Mouse (Mus musculus) mouse embryonic stem cell (cell line): ENCODE measurements around the gene Muc1.

ENCODE experiments used
- in situ Hi-C, 2 experiments: fragments of 300-500 bp; cut with MboI; formaldehyde crosslinking; loops; 1 replicate in 1 of 2; 3 replicates in 1 of 2; pipeline ENCODE4 v1.14.3; 2019 to 2020; ENCODE audit warnings: low sequenced_read_pairs in 2 of 2, low pct_unique_long_range_greater_than_20kb in 1 of 2, mixed read lengths in 1 of 2; ENCODE audit not compliant: unreplicated experiment in 1 of 2

The Muc1 gene

DNA sequence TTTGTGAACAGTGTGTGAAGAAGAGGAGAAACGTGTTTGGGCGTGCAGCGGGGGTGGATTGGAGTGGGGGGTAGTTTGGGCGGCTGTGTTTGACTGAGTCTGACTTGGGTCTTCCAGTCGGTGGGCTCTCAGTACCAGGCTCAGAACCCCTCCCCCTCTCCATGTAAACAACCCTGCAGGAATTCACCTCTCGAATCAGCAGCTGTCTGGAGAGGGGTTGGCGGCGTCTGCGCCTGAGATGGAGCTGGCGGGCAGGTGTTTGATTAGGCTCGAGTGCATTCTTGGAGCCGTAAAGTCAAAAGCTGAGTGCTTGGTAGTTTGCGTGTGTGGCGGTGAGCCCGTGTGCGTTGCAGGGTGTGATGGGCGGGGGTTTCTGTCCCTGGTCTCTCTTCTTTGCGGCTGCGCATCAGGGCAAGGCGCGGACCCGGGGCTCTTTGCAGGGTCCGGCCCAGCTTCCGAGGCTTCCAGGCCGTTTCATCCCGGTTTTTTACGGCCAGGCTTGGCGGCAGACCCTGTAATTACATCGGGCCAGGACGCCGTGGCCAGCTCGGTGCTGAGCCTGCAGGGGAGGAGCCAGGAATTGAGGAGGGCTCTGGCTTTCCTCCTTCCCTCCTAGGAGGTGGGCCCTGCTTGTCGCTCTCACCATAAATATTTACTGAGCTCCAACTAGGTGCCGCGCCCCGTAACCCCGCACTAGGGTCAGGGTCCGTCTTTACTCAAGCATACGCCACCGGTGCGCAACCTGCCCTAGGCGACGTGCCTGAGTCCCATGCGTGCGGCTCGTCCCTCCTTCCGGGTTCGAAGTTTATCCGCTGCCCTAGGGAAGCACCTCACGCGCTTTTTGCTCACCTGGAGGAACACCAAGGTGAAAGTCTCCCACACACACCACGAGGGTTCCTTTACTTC is 52.0 kb downstream of the Muc1 start, which contains the start of gene Efna1:
TSS of gene Efna1 (minus strand) at position 537 of the 906 bp plus-strand sequence.
- in situ Hi-C loops: loop anchor here in 1 of 2 experiments (5.0 kb wide), 1 partner anchor 34 kb away; the partner anchor contains the start of genes Krtcap2 and Trim46

DNA sequence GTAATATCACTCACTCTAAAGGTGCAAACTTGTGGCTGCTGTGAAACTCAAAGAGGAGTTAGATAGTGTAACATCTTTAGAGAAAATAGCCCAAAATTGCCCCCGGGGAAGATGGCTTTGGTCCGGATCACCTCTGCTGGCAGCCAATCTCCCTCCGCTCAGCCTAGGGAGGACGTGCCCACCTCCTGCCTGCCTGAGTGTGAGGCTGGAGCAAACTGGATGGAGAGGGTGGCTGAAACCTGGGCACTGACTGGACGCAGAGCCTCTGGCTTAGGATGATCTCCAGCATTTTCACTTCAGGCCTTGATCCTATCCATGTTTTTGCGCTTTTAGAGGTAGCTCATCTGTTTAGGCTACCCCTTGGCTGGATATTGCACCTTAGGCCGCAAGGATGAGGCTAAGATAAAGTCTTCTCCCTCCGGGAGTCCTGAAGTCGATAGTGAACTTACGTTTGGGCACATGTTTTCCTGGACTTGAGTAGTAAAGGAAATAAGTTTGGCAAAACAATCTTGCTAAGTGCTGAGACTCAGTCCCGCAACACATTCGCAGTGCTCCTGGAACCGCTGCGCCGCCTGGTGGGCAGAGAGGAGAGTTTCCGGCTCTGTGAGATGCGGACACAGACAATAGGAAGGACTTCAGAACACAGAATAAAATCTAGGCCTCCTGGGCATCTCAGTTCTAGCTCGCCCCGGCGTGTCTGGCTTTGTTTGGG is 52.9 kb downstream of the Muc1 start:
- in situ Hi-C loops: loop anchor here in 1 of 2 experiments (5.0 kb wide), 1 partner anchor 34 kb away; the partner anchor contains the start of genes Krtcap2 and Trim46

DNA sequence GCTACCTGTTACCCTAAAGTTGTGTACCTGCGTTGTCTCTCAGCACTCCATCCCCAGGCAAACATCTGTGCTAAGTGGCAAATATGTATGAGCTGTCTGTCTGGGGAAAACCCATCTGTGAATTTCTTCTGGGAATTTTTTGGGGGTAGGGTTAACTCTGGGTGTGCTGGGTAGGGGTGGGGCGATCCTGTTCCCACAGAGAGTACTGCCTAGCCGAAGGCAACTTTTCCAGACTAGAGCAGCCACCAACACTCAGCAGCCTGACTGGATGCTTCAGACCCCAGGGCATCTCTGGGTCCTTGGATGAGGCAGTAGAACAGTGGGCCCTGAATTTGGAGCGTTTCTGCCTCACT is 53.4 kb downstream of the Muc1 start:
- in situ Hi-C loops: loop anchor here in 1 of 2 experiments (5.0 kb wide), 1 partner anchor 35 kb away; the partner anchor contains the start of genes Krtcap2 and Trim46
